Mouse (Mus musculus) right cerebral cortex, adult 2 months (tissue): ENCODE results near the gene Phykpl.
"Not testable (repeated sequence)": the region's sequence is repeated elsewhere in the genome, so short reads cannot be mapped to it uniquely, and the experiment has no call there.

Experiments
- DNase-seq, 2 experiments: peaks; one replicate each; pipeline ENCODE4 v3.0.0; 2021 to 2022; ENCODE audit warnings: low spot score in 2 of 2

The Phykpl gene

GRCm38 (mm10) chr11:51586411-51586810 lies 1.9 kb downstream of the Phykpl start:
- DNase-seq = no peak

- no peak for DNase-seq
These were observed 2.5 kb downstream of the Phykpl start for GRCm38 (mm10) chr11:51587059-51587458.

GRCm38 (mm10) chr11:51588833-51589232 lies 4.3 kb downstream of the Phykpl start:
- DNase-seq = no peak

GRCm38 (mm10) chr11:51590002-51590401 lies 5.4 kb downstream of the Phykpl start:
- DNase-seq = no peak

- DNase-seq = no peak
These were observed 6.6 kb downstream of the Phykpl start for GRCm38 (mm10) chr11:51591168-51591567.

- DNase-seq = no peak
These were observed 7.4 kb downstream of the Phykpl start for GRCm38 (mm10) chr11:51591915-51592314.

- DNase-seq = no peak
These were observed 8.8 kb downstream of the Phykpl start for GRCm38 (mm10) chr11:51593368-51593767.

GRCm38 (mm10) chr11:51593849-51594248 lies 9.3 kb downstream of the Phykpl start:
- DNase-seq = no peak

GRCm38 (mm10) chr11:51594715-51595350 lies 10.3 kb downstream of the Phykpl start:
- DNase-seq = no peak

GRCm38 (mm10) chr11:51595459-51596083 lies 11.0 kb downstream of the Phykpl start:
- DNase-seq = no peak

- no peak for DNase-seq
These were observed 13.0 kb downstream of the Phykpl start for GRCm38 (mm10) chr11:51597553-51597952.

GRCm38 (mm10) chr11:51602253-51602652 lies 17.7 kb downstream of the Phykpl start:
- DNase-seq = no peak

GRCm38 (mm10) chr11:51605602-51606446 lies 21.3 kb downstream of the Phykpl start:
- DNase-seq = peak; percentile 71 to 76

GRCm38 (mm10) chr11:51606447-51607095 lies 22.0 kb downstream of the Phykpl start, which contains the start of gene Hnrnpab:
Gene Hnrnpab, minus strand, starts transcription at chr11:51606847.
- DNase-seq = peak; percentile 99

GRCm38 (mm10) chr11:51607096-51607738 lies 22.7 kb downstream of the Phykpl start:
- DNase-seq = no peak

GRCm38 (mm10) chr11:51609266-51609909 lies 24.8 kb downstream of the Phykpl start:
- DNase-seq = no peak

GRCm38 (mm10) chr11:51609940-51610339 lies 25.4 kb downstream of the Phykpl start:
- DNase-seq = not testable (repeated sequence)

- DNase-seq = no peak
These were observed 29.7 kb downstream of the Phykpl start for GRCm38 (mm10) chr11:51614256-51614655.

GRCm38 (mm10) chr11:51615129-51615528 lies 30.6 kb downstream of the Phykpl start:
- no peak for DNase-seq

- DNase-seq = no peak
These were observed 31.0 kb downstream of the Phykpl start for GRCm38 (mm10) chr11:51615601-51616000.

- not testable (repeated sequence) for DNase-seq
These were observed 31.6 kb downstream of the Phykpl start for GRCm38 (mm10) chr11:51616113-51616512.
